Mouse (Mus musculus) heart, adult 18-20 months (tissue): ENCODE data around the gene Inpp5k. TPM values are rescaled to one million over a fixed set of nuclear protein-coding genes. Genes with fewer than 3 reads are reported as not detected.

Source experiments
- DNase-seq, 2 experiments: peaks; one replicate each; pipeline ENCODE4 v3.0.0; 2021 to 2022; ENCODE audit warnings: mixed read lengths in 1 of 2
- total RNA-seq, 2 experiments: library from RNA; stranded (reverse); gene quantifications; 2 replicates each; pipeline ENCODE4 v1.2.3; 2021

Inpp5k gene
- total RNA-seq, 2 experiments from 2014 or later = 24.1 to 28.3 TPM

GRCm38 (mm10) chr11:75654471-75655390 is 23.9 kb downstream of the Inpp5k start:
- peak; percentile 60 to 61 for DNase-seq

GRCm38 (mm10) chr11:75655621-75656545 is 25.1 kb downstream of the Inpp5k start:
- DNase-seq = peak; percentile 90 to 92

GRCm38 (mm10) chr11:75656621-75657590 is 26.1 kb downstream of the Inpp5k start:
- DNase-seq = peak in 1 of 2 experiments; percentile 29

- DNase-seq = no peak
These were observed 27.1 kb downstream of the Inpp5k start for GRCm38 (mm10) chr11:75657841-75658240.

GRCm38 (mm10) chr11:75658311-75658710 is 27.5 kb downstream of the Inpp5k start:
- no peak for DNase-seq

- no peak for DNase-seq
These were observed 28.4 kb downstream of the Inpp5k start for GRCm38 (mm10) chr11:75658996-75659750.

- no peak for DNase-seq
These were observed 29.3 kb downstream of the Inpp5k start for GRCm38 (mm10) chr11:75660081-75660590.

GRCm38 (mm10) chr11:75660941-75661800 is 30.4 kb downstream of the Inpp5k start:
- DNase-seq = no peak

GRCm38 (mm10) chr11:75662131-75662530 is 31.3 kb downstream of the Inpp5k start:
- no peak for DNase-seq

- no peak for DNase-seq
These were observed 35.5 kb downstream of the Inpp5k start for GRCm38 (mm10) chr11:75666296-75666695.

GRCm38 (mm10) chr11:75668621-75669020 is 37.8 kb downstream of the Inpp5k start:
- no peak for DNase-seq

- no peak for DNase-seq
These were observed 38.5 kb downstream of the Inpp5k start for GRCm38 (mm10) chr11:75669176-75669852.

GRCm38 (mm10) chr11:75669853-75670200 is 39.0 kb downstream of the Inpp5k start:
- DNase-seq = no peak

GRCm38 (mm10) chr11:75671426-75672180 is 40.8 kb downstream of the Inpp5k start:
- no peak for DNase-seq

GRCm38 (mm10) chr11:75673411-75673810 is 42.6 kb downstream of the Inpp5k start:
- DNase-seq = no peak

- no peak for DNase-seq
These were observed 44.1 kb downstream of the Inpp5k start for GRCm38 (mm10) chr11:75674875-75675274.

GRCm38 (mm10) chr11:75677881-75678746 is 47.3 kb downstream of the Inpp5k start:
- no peak for DNase-seq
